Mouse (Mus musculus) embryonic facial prominence, embryonic 11.5 days (tissue): ENCODE data around the gene 1700013G24Rik. TPM values are rescaled to one million over a fixed set of nuclear protein-coding genes. Genes with fewer than 3 reads are reported as not detected.

Source experiments
- ATAC-seq: fragments of 200-750 bp; cut with Nextera tagmentation; replicated peaks from 2 replicates; pipeline ENCODE4 v1.8.0; 2017; ENCODE audit warnings: low read depth; ENCODE audit not compliant: insufficient number of reproducible peaks, low FRiP score, low TSS enrichment
- DNase-seq: peaks from one replicate; pipeline ENCODE4 v3.0.0-alpha.2; 2015; ENCODE audit warnings: low spot score
- H3K27ac ChIP-seq: fragments of 300-500 bp; sonication (generic); replicated peaks from 2 replicates; pipeline ENCODE4 v1.5.1; 2014; ENCODE audit warnings: mild to moderate bottlenecking, low read depth, low read length, control low read depth
- H3K27me3 ChIP-seq: fragments of 300-500 bp; sonication (generic); 2 replicates; pipeline ENCODE4 v1.6.1; 2014; ENCODE audit warnings: mild to moderate bottlenecking, low read length, moderate library complexity, mixed read lengths; ENCODE audit not compliant: control insufficient read depth, insufficient read depth
- H3K36me3 ChIP-seq: fragments of 300-500 bp; sonication (generic); replicated peaks from 2 replicates; pipeline ENCODE4 v1.6.1; 2014; ENCODE audit warnings: low read depth, mild to moderate bottlenecking, low read length, moderate library complexity, mixed read lengths; ENCODE audit not compliant: control insufficient read depth, insufficient read depth
- H3K4me1 ChIP-seq: fragments of 300-500 bp; sonication (generic); 2 replicates; pipeline ENCODE4 v1.6.1; 2014; ENCODE audit warnings: low read length, mixed read lengths; ENCODE audit not compliant: control insufficient read depth, insufficient read depth
- H3K4me2 ChIP-seq: fragments of 300-500 bp; sonication (generic); 2 replicates; pipeline ENCODE4 v1.6.1; 2014; ENCODE audit warnings: low read depth, mild to moderate bottlenecking, control low read depth, low read length, moderate library complexity
- H3K4me3 ChIP-seq: fragments of 300-500 bp; sonication (generic); 2 replicates; pipeline ENCODE4 v1.5.1; 2014; ENCODE audit warnings: low read depth, low read length, control low read depth
- H3K9ac ChIP-seq: fragments of 300-500 bp; sonication (generic); replicated peaks from 2 replicates; pipeline ENCODE4 v1.6.1; 2014; ENCODE audit warnings: mild to moderate bottlenecking, control low read depth, low read length
- H3K9me3 ChIP-seq: fragments of 300-500 bp; sonication (generic); replicated peaks from 2 replicates; pipeline ENCODE4 v1.6.1; 2016; ENCODE audit warnings: mild to moderate bottlenecking, low read length, inconsistent platforms, mixed read lengths; ENCODE audit not compliant: control insufficient read depth
- WGBS: fragments of 180-500 bp; shearing (Covaris S2); extraction: QIAGEN DNeasy Blood & Tissue Kit; methylation state at CpG from one replicate; pipeline ENCODE4 v1.1.7; 2014; 5-methylcytosine and 5-hydroxymethylcytosine counted together
- polyA plus RNA-seq: library from polyadenylated mRNA; unstranded; fragments of >200 nt; fragmentation: Nextera tagmentation; extraction: Ambion mirVana; gene quantifications from 2 replicates; pipeline ENCODE4 v1.2.1, GENCODE M21; 2014

1700013G24Rik gene
- polyA plus RNA-seq, 1 experiment from 2014 or later: not detected

DNA sequence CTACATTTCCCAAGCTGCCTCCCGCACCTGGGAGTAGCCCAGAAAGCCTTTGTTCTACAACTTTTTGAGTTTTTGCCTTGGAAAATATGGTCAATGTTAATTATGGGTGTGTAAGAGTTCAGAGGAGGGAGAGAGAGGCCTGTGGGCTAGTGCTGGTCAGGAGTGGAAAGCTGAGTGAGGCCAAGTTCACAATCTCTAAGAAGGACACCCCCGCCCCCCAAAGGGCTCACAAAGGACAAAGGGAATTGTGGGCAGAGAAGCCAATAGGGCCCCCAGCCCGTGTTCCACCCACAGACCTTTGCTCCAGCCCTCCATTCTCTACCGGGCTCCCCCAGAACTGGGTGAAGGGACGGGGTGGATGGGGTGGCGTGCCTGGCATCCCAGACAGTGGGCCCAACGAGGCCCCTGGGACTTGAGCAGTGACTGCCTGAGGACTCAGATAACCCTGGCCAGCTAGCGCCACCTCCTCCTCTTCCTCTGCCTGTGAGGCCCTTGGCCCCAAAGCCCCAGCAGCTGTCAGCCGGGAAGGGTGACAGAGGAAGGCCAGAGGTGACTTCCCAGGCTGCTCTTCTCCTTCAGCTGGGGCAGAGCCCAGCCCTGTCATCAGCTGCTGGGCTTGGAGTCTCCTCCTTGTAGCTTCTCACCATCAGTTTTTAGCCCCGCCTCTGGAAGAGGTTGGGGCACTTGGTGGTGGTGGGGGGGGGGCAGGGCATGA lies 34.4 kb downstream of the 1700013G24Rik start:
- ATAC-seq (no peak), DNase-seq (no peak)
- Histone ChIP-seq H3K9me3 (no peaks in the 10 kb centered on the region), H3K27me3 (no peaks in the 10 kb centered on the region), H3K36me3 (no peaks in the 10 kb centered on the region), H3K4me2 (no peak overlapping the region), H3K4me1 (peaks cover 25% of the 10 kb centered on the region), H3K4me3 (no peak overlapping the region), H3K9ac (peak overlapping the region; percentile 35), H3K27ac (peak overlapping the region; percentile 28; the same call in 1 of the 2 replicates)
- 44% methylated on average over 9 of the region's 10 CpGs for whole genome bisulfite sequencing

- 45% methylated on average over 11 of the region's 11 CpGs for WGBS
- Histone ChIP-seq H3K36me3 (no peaks in the 10 kb centered on the region), H3K9ac (no peak overlapping the region), H3K9me3 (no peaks in the 10 kb centered on the region), H3K4me3 (no peak overlapping the region), H3K27me3 (no peaks in the 10 kb centered on the region), H3K4me2 (no peak overlapping the region), H3K4me1 (peaks cover 25% of the 10 kb centered on the region), H3K27ac (peak overlapping the region; percentile 28; the same call in 1 of the 2 replicates)
- ATAC-seq: no peak
- no peak for DNase-seq
Observed at GRCm38 (mm10) chr4:137488038-137488437, 35.0 kb downstream of the 1700013G24Rik start.

DNA sequence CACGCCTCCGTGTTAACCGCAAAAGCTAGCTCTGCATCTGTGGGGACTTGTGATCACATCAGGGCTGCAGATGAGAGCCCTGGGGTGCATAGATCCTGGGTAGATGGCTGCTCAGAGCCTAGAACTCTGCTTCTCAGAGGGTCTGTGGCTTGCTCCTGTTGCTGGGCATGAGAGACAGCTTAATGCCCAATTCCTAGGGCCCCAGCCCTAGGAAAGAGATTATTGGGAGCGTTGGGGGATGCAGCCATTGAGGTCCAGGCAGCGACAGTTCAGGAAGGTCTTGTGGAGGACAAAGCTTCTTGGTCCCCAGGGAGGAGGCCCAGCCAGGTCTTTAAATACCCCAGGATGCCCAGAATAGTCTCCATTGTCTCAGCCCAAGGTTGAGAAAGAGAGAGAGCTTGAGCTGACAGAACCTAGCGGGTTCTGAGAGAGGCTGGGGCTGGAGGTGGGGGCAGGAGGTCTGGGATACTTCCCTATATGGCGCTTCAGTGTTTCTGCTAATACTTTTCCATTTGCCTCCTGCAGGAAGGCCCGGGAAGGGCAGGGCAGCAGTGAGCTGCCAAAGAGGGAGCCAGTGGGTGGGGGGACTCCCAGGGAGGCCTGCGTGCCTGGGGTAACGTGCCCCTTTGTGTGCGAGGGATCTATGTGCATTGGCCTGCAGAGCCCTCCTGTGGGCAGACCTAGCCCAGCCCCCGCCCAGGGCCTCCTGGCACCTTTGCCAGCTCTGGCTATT lies 35.7 kb downstream of the 1700013G24Rik start:
- ATAC-seq (0 out of 2 replicates have a peak, but pooled peaks have one; percentile 31), DNase-seq (peak; percentile 68)
- Histone ChIP-seq H3K36me3 (no peaks in the 10 kb centered on the region), H3K27ac (peak overlapping the region; percentile 56; the same call in 1 of the 2 replicates), H3K4me2 (no peak overlapping the region), H3K4me3 (no peak overlapping the region), H3K9me3 (no peaks in the 10 kb centered on the region), H3K9ac (no peak overlapping the region; the same call in 1 of the 2 replicates), H3K4me1 (peaks cover 25% of the 10 kb centered on the region), H3K27me3 (no peaks in the 10 kb centered on the region)
- 13% methylated on average over 12 of the region's 12 CpGs for WGBS

GRCm38 (mm10) chr4:137489996-137490395 lies 36.9 kb downstream of the 1700013G24Rik start:
- no peaks in the 10 kb centered on the region for H3K9me3 ChIP-seq
- H3K4me3 ChIP-seq: no peak overlapping the region
- H3K9ac ChIP-seq: peak overlapping the region; percentile 32
- DNase-seq: no peak
- no peak overlapping the region for H3K4me2 ChIP-seq
- WGBS: 48% methylated on average over 8 of the region's 8 CpGs
- no peak overlapping the region for H3K27ac ChIP-seq
- no peaks in the 10 kb centered on the region for H3K27me3 ChIP-seq
- H3K36me3 ChIP-seq: no peaks in the 10 kb centered on the region
- no peak for ATAC-seq
- peaks cover 30% of the 10 kb centered on the region for H3K4me1 ChIP-seq

DNA sequence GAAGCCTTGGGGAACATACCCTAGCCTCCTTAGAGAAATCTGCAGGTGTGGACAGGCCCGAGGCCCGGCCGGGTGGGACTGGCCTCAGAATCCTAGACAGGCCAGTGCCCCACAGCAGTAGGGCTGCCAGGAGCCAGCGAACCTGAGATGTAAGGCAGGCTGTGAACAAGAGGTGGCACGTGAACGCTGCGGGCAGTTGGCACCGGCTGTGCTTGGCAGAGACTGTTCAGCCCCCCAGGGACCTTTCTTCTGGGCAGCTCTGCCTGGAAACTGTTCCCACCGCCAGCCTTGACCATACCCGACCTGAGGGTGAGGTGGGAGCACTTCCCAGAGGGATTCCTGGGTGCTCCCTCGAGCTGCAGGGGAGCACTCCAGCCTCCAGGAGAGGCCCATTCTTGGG lies 39.5 kb downstream of the 1700013G24Rik start:
- no peak overlapping the region for H3K9ac ChIP-seq
- no peak overlapping the region for H3K4me3 ChIP-seq
- H3K4me1 ChIP-seq: peaks cover 20% of the 10 kb centered on the region
- H3K9me3 ChIP-seq: no peaks in the 10 kb centered on the region
- no peak overlapping the region for H3K4me2 ChIP-seq
- no peak for DNase-seq
- no peak for ATAC-seq
- H3K27me3 ChIP-seq: no peaks in the 10 kb centered on the region
- no peak overlapping the region for H3K27ac ChIP-seq
- 82% methylated on average over 11 of the region's 11 CpGs for WGBS
- H3K36me3 ChIP-seq: no peaks in the 10 kb centered on the region

GRCm38 (mm10) chr4:137493187-137493586 lies 40.1 kb downstream of the 1700013G24Rik start:
- no peak for ATAC-seq
- DNase-seq: no peak

GRCm38 (mm10) chr4:137494751-137495500 lies 41.8 kb downstream of the 1700013G24Rik start:
- H3K4me2 ChIP-seq: no peak overlapping the region; the same call in 1 of the 2 replicates
- H3K27me3 ChIP-seq: no peaks in the 10 kb centered on the region
- H3K9ac ChIP-seq: peak overlapping the region; percentile 50
- H3K4me1 ChIP-seq: peaks cover 15% of the 10 kb centered on the region
- no peaks in the 10 kb centered on the region for H3K9me3 ChIP-seq
- no peak overlapping the region for H3K4me3 ChIP-seq
- WGBS: 6% methylated on average over 19 of the region's 19 CpGs
- peak; percentile 48 for DNase-seq
- ATAC-seq: peak; percentile 36
- H3K36me3 ChIP-seq: no peaks in the 10 kb centered on the region
- H3K27ac ChIP-seq: peak overlapping the region; percentile 67

More at GRCm38 (mm10) chr4:137493187-137493586, 40.1 kb downstream of the 1700013G24Rik start:
- H3K4me2 ChIP-seq: no peak overlapping the region
- WGBS: 92% methylated on average over 4 of the region's 4 CpGs
- no peaks in the 10 kb centered on the region for H3K9me3 ChIP-seq
- H3K27ac ChIP-seq: no peak overlapping the region
- H3K36me3 ChIP-seq: no peaks in the 10 kb centered on the region
- no peaks in the 10 kb centered on the region for H3K27me3 ChIP-seq
- no peak overlapping the region for H3K4me3 ChIP-seq
- no peak overlapping the region for H3K9ac ChIP-seq
- peaks cover 20% of the 10 kb centered on the region for H3K4me1 ChIP-seq
